Mouse (Mus musculus) cerebellum, postnatal 25 days (tissue): Measurements from ENCODE around the gene Mt4.

Experiments used
- DNase-seq, 2 experiments: peaks; one replicate each; pipeline ENCODE4 v3.0.0; 2021; ENCODE audit warnings: mixed read lengths in 2 of 2

The Mt4 gene

GRCm38 (mm10) chr8:94180561-94180908 lies 43.5 kb downstream of the Mt4 start:
- no peak for DNase-seq

- no peak for DNase-seq
Observed at GRCm38 (mm10) chr8:94182055-94182929, 45.3 kb downstream of the Mt4 start.

- peak in 1 of 2 experiments; percentile 59 for DNase-seq
Observed at GRCm38 (mm10) chr8:94183117-94183516, 46.1 kb downstream of the Mt4 start.

- DNase-seq: no peak
Observed at GRCm38 (mm10) chr8:94184357-94184843, 47.4 kb downstream of the Mt4 start.

GRCm38 (mm10) chr8:94185791-94186190 lies 48.8 kb downstream of the Mt4 start:
- DNase-seq: no peak

GRCm38 (mm10) chr8:94186542-94186941 lies 49.5 kb downstream of the Mt4 start:
- DNase-seq: peak; percentile 79 to 90

GRCm38 (mm10) chr8:94187290-94188002 lies 50.4 kb downstream of the Mt4 start:
- DNase-seq: no peak
